Mouse (Mus musculus): Measurements from ENCODE around the gene Nup85. TPM values are rescaled to one million over a fixed set of nuclear protein-coding genes. Genes with fewer than 3 reads are reported as not detected.
A peak's percentile ranks its signal among the peaks of the same experiment; 100 is the strongest.
"Not testable (repeated sequence)": the region's sequence is repeated elsewhere in the genome, so short reads cannot be mapped to it uniquely, and the experiment has no call there.

The Nup85 gene
- total RNA-seq (2022) = 10 to 100 TPM; 43.9 to 49.4 (median 46.0) TPM

GRCm38 (mm10) chr11:115564064-115564809 lies at the start of gene Nup85:
Gene Nup85 (plus strand): TSS chr11:115564434.
- DNase-seq (ENCODE audit: low spot score in 2 of 2) = peak; percentile 94 to 97

DNA sequence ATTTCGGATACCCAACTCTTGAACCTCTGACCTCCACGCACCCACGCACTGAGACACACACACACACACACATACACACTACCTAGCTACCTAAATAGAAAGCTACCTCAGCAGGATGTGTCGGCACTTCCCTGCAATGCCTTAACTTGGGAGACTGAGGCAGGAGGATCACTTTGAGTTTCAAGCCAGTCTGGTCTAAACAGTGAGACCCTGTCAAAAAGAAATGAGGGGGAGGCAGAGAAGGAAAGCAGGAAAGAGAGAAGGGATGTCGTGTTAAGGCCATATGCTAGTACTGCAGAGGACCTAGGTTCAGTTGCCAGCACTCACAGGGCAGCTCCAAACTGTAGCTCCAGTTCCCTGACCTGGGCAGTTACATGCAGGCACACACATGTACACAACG lies 49.2 kb upstream of the Nup85 start:
- no peak for DNase-seq (ENCODE audit: low spot score in 2 of 2)

DNA sequence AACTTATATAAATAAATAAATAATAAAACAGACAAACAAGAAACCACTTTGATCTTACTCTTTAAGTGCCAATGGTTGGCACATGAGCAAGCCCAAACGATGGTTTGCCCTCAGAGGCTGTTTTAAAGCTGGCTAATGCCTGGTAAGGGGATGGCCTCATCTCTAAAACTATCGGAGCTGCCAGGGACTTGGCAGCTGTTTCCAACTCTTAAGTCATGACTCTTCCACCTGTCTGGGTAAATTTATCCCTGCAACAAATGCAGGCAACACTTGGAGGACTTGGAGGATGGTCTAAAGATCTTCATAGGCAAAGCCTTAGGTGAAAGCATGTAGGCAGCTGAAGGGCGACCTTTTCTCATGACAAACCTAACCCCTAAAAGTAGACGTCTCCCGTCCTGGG lies 47.3 kb upstream of the Nup85 start:
- no peak for DNase-seq (ENCODE audit: low spot score in 2 of 2)

GRCm38 (mm10) chr11:115518693-115519092 lies 45.5 kb upstream of the Nup85 start:
- peak; percentile 15 to 35 for DNase-seq (ENCODE audit: low spot score in 2 of 2)

GRCm38 (mm10) chr11:115519581-115519980 lies 44.7 kb upstream of the Nup85 start:
- no peak for DNase-seq (ENCODE audit: low spot score in 2 of 2)

DNA sequence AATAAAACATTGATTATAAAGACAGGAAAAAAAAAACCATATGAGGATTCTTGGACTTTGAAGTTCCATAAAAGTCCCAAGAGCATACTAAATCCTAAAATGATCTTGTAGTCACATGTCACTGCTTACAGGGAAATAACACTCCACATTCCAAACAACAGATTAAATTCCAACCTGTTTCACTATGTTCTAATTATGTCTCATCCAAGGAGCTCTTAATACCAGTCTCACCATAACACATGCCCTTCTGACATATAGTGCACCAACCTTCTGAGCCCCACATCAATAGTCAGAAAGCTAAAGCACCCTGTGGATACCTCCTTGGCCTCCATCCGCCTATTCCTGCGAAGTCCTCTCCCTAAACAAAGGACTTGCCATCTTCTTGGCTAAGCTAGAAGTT lies 44.0 kb upstream of the Nup85 start:
- no peak for DNase-seq (ENCODE audit: low spot score in 2 of 2)

DNA sequence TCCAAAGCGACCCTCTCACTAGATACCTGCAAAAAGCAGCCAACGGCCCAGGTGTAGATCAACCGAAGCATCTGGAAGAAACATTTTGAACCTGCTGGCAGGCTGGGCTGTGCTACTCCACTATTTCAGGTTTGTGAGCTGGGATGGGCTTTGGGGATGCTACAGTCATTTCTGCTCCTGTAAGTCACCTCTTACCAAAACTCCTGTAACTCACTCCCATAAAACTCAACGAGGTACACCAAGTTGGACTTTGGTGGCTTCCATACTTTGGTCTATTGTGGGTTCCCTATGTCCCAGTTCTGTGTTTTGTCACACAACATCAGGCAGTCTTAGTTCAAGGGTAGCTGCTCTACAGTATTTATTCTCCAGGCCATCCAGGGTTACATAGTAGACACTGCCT lies 43.2 kb upstream of the Nup85 start:
- DNase-seq (ENCODE audit: low spot score in 2 of 2) = no peak

GRCm38 (mm10) chr11:115522238-115522637 lies 42.0 kb upstream of the Nup85 start:
- DNase-seq (ENCODE audit: low spot score in 2 of 2) = no peak

GRCm38 (mm10) chr11:115522703-115523102 lies 41.5 kb upstream of the Nup85 start:
- DNase-seq (ENCODE audit: low spot score in 2 of 2) = no peak

GRCm38 (mm10) chr11:115526446-115526845 lies 37.8 kb upstream of the Nup85 start:
- not testable (repeated sequence) for DNase-seq (ENCODE audit: low spot score in 2 of 2)

DNA sequence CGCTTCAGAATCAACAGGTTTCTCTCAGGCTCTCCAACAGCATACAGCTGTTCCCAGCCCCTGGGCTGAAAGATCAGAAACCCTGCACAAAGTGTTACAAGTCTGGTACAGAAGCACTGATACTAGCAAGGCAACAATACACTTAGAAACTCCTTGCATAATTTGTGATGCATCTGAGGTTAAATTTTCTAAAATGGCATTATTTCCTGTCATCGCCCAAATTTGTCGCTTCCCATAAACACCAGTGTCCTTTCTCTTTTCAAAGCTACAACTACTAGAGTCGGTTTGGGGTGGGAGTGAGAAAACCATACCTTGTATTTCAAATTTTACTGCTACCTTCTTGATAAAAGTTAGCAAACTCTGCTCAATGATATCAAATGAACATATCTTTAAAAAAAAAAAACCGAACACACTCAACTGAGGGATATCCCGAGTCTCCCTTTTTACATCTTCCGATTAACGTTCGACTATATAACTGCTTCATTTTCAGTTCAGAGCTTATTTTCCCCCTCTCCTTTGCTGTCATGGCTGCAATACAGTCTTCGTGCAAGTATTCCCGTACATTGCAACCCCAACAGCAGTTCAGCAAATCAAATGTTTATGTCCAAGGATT lies 29.4 kb upstream of the Nup85 start:
- DNase-seq (ENCODE audit: low spot score in 2 of 2) = no peak

GRCm38 (mm10) chr11:115535401-115536037 lies 28.7 kb upstream of the Nup85 start:
- peak; percentile 37 to 56 for DNase-seq (ENCODE audit: low spot score in 2 of 2)

GRCm38 (mm10) chr11:115536038-115536681 lies 28.1 kb upstream of the Nup85 start, which contains the start of gene Sumo2:
Gene Sumo2 (minus strand): TSS chr11:115536276.
- DNase-seq (ENCODE audit: low spot score in 2 of 2) = peak; percentile 95 to 96

DNA sequence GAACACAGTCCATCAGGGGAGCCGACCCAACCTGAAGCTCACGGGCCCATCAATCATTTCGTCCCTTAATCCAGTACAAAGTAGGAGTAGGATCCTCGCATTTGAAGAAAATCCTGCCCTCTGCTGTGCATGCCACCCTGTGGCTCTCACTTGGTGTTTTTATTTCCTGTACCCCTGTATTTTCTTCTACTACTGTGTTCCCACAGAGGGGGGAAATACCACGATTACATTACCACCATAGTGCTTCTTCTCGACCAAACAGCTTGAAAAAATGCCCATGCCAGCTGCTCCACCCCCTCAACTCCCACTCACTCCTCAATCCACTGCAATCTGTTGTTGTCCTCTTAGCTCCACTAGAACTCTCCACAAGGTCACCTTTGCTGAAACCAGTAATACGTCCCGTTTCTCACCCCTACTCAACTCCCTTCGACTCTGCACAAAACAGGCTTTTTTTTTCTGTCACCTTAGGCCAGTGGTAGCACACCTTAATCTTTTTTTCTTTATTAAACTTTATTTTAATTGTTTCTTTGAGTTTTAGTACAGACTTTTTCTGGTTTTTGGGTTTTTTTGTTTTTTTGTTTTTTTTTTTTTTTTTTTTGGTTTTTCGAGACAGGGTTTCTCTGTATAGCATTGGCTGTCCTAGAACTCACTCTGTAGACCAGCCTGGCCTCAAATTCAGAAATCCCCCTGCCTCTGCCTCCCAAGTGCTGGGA lies 27.2 kb upstream of the Nup85 start:
- DNase-seq (ENCODE audit: low spot score in 2 of 2) = peak; percentile 15 to 45

DNA sequence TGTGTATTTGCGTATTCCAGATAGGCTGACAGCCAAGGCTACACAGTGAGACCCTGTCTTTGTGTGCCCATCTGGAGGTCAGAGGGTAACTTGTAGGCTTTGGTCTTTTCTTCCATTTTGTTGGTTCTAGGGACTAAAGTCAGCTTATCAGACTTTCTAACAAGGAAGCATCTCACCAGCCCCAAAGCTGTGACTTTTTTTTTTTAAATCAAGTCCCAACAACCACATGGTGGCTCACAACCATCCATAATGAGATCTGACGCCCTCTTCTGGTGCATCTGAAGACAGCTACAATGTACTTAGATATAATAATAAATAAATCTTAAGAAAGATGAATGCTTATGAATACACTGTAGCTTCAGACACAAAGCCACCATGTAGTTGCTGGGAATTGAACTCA lies 26.2 kb upstream of the Nup85 start:
- no peak for DNase-seq (ENCODE audit: low spot score in 2 of 2)

GRCm38 (mm10) chr11:115543571-115543970 lies 20.7 kb upstream of the Nup85 start:
- no peak for DNase-seq (ENCODE audit: low spot score in 2 of 2)

DNA sequence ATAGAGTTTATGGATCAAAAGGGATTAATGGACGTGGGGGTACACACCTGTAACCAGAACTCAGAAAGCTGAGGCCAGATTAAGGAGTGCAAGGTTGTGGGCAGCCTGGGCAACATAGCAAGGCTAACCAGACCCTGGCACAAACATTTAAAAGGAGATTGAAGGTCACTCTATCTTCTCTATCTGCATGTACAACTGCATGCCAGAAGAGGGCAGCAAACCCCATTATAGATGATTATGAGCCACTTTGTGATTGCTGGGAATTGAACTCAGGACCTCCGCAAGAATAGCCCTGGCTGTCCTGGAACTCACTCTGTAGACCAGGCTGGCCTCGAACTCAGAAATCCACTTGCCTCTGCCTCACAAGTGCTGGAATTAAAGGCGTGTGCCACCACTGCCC lies 11.5 kb upstream of the Nup85 start:
- DNase-seq (ENCODE audit: low spot score in 2 of 2) = no peak

- no peak for DNase-seq (ENCODE audit: low spot score in 2 of 2)
Observed at GRCm38 (mm10) chr11:115555717-115556116, 8.5 kb upstream of the Nup85 start.

DNA sequence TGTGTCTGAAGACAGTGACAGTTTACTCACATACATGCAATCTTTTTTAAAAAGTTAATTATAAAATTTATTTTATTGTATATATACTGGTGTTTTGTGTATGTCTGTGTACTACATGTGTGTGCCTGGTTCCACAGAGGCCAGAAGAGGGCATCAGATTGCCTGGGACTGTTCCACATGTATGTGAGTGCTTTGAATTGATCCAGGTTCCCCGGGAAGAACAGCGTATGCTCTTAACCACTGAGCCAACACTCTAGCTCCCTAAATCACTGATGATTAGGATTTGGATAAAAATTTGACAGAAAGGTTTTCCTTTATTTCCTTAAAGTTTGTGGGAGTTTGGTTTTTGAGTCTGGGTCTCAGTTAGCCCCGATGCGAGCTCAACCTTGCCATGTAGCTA lies 828 bp upstream of the Nup85 start:
- no peak for DNase-seq (ENCODE audit: low spot score in 2 of 2)

- DNase-seq (ENCODE audit: low spot score in 2 of 2) = no peak
Observed at GRCm38 (mm10) chr11:115564961-115565360, 727 bp downstream of the Nup85 start.

DNA sequence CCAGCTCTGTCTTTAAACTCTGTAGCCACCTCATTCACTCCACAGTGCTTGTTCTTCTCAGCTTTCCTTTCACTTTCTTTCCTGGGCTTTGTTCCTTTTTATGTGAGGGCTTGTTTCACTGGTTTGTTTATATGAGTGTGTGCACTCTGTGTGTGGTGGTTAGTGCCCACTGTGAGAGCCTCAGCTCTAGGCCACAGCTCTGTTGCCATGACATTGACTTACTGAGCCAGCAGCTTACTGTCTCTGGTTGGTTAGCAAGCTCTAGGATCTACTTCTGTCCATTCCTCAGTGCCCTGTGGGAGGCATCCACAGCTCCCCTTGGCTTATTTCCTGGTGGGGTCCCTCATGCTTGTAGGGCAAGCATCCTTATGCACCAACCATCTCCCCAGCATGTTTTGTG lies 14.8 kb downstream of the Nup85 start:
- DNase-seq (ENCODE audit: low spot score in 2 of 2) = no peak

Data from left cerebral cortex, adult 8-10 months (tissue).